Mouse (Mus musculus): ENCODE measurements at regions not wholly inside any gene's neighbourhood (a gene's known extent, or its start where the extent isn't known, plus 50 kb on each side); places are given as distances from the start of the nearest gene placed in this dataset.
"Not testable (repeated sequence)": the region's sequence is repeated elsewhere in the genome, so short reads cannot be mapped to it uniquely, and the experiment has no call there.

- intact Hi-C loops (cut with DNase I): no loop called here
- no peak for DNase-seq (ENCODE audit: low spot score in 2 of 2)
Observed at GRCm38 (mm10) chr13:5345712-5346111, 515.6 kb upstream of the Klf6 start.

- DNase-seq (ENCODE audit: low spot score in 2 of 2): peak; percentile 8 to 9
- intact Hi-C loops (cut with DNase I): no loop called here
Observed at GRCm38 (mm10) chr13:5347503-5348469, 513.5 kb upstream of the Klf6 start.

DNA sequence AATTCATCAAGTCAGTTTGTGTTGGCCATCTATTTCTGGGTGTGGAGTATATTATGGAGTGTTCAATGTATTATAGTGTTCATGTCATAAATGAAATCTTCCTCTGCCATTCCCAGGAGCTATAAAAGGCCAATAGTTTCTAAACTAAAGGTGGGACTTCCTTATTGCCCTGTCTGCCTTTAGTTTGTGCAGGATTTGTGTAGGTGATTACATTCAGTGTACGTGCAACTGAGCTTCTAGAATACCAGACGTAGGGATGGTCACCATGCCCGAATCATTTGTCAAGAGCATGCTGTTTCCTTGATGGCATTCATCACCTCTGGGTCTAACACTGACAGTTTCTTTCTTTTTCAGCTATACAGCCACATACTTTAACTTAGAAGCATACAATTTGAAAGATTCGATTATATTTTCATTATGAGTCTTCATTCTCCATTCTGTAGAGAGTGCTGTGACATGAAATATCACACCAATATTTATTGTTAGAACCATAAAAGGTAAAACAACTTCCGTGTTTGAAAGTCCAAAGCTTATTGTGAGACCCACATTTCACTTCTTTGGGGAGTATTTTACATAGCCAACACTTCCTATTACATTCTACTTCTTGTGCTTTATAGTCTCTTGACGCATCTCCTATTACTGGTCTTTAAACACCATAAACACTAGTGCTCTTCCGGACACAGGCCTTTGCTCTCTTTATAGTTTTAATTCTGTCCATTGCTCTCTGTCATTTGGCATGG lies 494.1 kb upstream of the Klf6 start:
- no peak for DNase-seq (ENCODE audit: low spot score in 2 of 2)
- intact Hi-C loops (cut with DNase I): no loop called here

- intact Hi-C loops (cut with DNase I): no loop called here
- no peak for DNase-seq (ENCODE audit: low spot score in 2 of 2)
Observed at GRCm38 (mm10) chr13:5370007-5370406, 491.3 kb upstream of the Klf6 start.

DNA sequence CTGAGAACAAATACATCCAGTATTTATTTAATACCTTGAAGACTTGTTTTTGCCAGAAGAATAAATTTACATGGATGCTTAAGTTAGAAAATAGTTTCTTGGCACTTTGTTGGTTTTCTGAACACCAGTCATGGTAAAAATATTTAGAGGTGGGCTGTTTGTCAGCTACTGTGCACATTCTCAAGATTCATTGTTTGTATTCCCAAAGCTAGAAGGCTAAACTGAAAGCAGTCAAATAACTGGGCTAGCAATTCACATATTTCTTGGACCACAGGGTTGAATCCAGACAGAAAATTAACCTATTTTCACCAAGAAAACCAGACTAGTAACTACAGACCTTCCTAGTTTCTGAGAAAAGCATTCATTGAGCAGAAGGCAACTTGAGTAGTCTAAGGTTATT lies 488.1 kb upstream of the Klf6 start:
- intact Hi-C loops (cut with DNase I): no loop called here
- DNase-seq (ENCODE audit: low spot score in 2 of 2): no peak

- intact Hi-C loops (cut with DNase I): no loop called here
- DNase-seq (ENCODE audit: low spot score in 2 of 2): no peak
Observed at GRCm38 (mm10) chr13:5408226-5408804, 453.0 kb upstream of the Klf6 start.

DNA sequence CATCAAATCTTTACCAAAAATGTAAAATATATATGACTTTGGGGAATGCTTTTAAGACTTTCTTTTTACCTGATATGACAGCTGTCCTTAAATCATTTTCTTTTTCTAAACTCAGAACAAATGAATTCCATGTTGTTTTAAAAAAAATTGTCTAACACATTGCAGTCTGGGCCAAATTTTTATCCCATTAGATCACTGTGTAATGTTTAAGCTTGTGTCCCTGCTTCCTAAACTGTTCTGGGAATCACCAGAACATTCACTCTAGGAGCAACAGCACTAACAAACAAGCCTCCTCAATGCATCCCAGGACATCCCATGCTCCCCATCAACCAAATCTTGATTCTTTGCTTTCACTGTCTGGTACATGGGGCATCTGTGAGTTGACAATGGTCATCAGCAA lies 449.2 kb upstream of the Klf6 start:
- no peak for DNase-seq (ENCODE audit: low spot score in 2 of 2)
- intact Hi-C loops (cut with DNase I): no loop called here

DNA sequence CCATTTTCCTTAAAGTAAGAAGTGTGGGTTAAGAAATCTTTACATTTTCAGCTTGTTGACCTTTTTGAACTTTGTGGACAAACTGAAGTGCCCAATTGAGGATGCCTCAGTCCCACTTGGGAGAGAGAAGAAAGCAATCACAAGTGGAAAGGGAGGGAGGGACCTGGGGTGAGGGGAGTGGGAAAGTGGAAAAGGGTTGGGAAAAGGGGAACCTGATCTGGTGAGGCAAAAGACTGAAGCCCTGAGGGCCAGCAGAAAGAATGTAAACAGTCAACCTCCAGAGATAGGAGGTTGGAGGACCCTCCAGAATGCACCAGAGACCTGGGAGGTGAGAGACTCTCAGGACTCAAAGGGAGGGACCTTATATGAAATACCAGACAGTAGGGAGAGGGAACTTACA lies 448.3 kb upstream of the Klf6 start:
- intact Hi-C loops (cut with DNase I); DNase-seq (ENCODE audit: low spot score in 2 of 2): not testable (repeated sequence)

GRCm38 (mm10) chr13:5424110-5424509 lies 437.2 kb upstream of the Klf6 start:
- intact Hi-C loops (cut with DNase I): no loop called here
- no peak for DNase-seq (ENCODE audit: low spot score in 2 of 2)

DNA sequence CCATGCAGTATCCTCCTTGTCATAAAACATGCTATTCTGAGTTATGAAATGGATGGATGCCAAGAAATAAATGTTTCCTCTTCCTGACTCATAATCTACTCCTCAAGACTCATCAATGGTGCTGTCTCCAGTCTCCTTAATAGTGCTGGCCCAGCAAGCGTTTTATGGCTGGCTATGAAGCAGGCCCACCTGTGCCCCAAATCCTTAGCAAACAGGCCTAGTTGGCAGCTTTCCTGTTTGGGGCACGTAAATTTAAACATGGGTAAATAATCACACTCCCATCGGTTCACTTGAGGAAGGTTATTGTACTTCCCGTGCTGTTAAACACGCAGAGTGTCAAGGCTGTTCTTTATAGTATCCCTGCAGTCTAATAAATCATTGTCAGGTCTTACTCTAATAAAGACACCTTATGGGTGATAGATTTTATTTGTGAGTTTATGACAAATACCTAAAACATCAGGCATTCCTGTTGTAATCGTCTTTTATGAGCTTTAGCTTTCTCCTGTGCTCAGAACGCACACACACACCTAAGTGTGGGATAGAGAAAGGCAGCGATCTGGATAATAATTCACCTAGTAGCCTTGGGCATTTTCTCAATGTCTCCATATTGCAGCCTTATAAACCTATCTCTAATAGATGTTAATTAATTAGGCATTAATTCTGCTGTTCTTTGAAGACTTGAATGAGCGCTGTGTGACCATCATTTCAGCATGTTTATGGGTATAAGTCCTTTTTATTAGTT lies 435.6 kb upstream of the Klf6 start:
- intact Hi-C loops (cut with DNase I): no loop called here
- no peak for DNase-seq (ENCODE audit: low spot score in 2 of 2)

DNA sequence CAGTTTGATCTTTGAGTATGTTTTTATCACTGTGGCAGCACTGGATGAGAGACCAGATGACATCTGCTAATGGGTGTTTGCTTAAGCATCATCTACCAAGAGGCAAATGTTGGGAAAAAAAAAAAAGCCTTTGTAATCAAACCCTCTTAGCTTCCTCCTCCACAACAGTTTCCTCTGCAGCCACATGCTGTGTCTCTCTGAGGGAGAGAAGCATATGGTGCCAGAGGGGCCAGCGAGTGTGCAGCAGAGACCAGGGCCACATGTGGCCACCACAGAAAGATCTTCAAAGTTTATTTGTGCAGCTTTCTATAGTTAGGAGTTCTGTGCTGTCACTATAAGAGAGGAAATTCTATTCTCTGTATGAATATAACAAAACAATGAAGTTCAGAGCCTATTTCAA lies 427.6 kb upstream of the Klf6 start:
- intact Hi-C loops (cut with DNase I): no loop called here
- DNase-seq (ENCODE audit: low spot score in 2 of 2): peak in 1 of 2 experiments; percentile 13

DNA sequence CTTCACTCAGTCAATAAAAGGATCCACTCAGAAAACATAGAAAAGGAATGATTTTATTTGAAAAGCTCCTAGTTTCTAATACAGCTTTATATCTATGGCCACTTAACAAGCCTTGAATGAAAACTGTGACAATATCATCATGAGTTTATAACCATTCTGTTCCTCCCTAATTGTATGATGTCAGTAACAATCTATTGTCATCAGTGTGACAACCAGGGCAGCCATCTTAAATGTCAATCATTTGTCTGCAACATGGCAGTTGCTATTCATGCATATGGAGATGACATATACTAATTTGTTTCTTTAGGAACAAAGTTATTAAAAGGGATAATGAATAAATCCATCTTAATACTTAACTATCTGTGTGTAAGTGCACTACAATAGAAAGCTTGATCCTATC lies 426.2 kb upstream of the Klf6 start:
- DNase-seq (ENCODE audit: low spot score in 2 of 2): no peak
- intact Hi-C loops (cut with DNase I): no loop called here

DNA sequence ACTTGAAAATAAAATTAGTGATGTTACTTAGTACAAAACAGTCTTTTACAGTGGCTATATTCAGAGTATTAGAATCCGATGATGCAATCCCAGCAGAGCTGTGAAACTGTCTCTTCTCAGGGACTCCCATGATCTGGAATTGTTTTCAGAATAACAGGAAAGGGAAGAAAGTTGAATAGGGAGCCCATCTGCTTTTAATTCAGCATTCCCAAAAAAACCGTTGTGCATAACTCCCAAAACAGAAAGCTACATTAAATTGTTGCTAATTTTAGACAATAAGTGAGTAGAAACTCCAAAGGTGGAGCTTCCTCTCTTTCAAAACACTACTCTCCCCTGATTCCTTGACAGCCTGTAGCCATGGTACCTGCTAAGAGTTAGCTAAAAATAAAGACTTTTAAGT lies 425.1 kb upstream of the Klf6 start:
- intact Hi-C loops (cut with DNase I): no loop called here
- DNase-seq (ENCODE audit: low spot score in 2 of 2): no peak

DNA sequence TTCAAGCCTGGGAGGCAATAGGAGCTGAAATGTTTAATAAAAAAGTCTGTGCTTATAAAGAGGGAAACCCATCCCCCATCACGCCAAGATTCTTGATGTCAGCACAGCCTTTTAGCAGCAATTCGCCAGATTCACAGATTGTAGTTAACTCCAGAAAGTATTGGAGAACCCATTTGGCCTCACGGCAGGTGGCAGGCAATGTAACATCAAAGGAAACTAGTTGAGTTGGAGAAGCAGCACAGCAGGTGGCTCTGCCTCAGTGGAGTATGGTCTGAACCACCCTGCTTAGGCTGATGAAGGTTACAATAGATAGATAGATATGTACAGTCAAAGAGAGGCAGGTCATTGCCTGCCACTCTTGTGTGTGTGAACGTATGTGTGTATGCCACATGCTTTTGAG lies 420.8 kb upstream of the Klf6 start:
- intact Hi-C loops (cut with DNase I): no loop called here
- DNase-seq (ENCODE audit: low spot score in 2 of 2): no peak

- no peak for DNase-seq (ENCODE audit: low spot score in 2 of 2)
- intact Hi-C loops (cut with DNase I): no loop called here
Observed at GRCm38 (mm10) chr13:5444759-5445478, 416.4 kb upstream of the Klf6 start.

DNA sequence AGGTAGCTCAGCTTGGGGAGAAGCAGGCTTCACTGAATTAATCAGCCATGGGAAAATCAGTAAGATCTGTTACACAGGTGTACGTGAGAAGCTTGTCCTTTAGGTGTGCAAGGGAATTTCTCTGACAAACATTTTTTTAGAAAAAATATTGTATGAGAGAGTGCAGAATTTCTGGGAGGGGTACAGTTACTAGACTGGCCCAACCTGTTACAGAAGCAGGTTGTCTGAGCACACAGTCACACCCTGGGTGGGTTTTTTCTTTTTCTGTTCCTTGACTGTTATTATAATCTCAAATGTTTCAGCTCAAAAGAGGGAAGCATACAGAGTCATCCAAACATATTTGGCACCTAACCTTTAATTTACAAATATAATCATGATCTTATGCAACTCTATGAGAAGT lies 412.7 kb upstream of the Klf6 start:
- intact Hi-C loops (cut with DNase I): no loop called here

DNA sequence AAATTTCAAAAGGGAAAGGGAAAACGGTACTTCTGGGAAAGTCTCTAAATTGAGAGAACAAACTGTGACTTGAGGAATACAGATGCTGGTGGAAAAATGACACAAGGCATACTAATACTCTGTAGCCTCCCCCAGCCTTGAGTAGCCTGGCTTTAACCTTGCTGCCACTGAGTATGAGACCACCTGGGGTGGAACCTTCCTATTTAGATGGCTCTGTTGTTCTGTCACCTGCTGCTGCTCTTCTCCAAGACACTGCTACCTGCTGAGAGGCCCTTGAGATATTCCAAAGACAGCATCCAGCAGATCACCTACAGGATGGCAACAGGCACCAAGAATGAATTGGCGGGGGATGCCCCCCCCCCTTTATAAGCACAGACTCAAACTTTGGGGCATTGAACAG lies 380.5 kb upstream of the Klf6 start:
- intact Hi-C loops (cut with DNase I): no loop called here
- DNase-seq (ENCODE audit: low spot score in 2 of 2): no peak

More for the DNA sequence above, 412.7 kb upstream of the Klf6 start:
- DNase-seq (ENCODE audit: low spot score in 2 of 2): no peak

- peak; percentile 15 to 26 for DNase-seq (ENCODE audit: low spot score in 2 of 2)
- intact Hi-C loops (cut with DNase I): no loop called here
Observed at GRCm38 (mm10) chr13:5492266-5492665, 369.0 kb upstream of the Klf6 start.

GRCm38 (mm10) chr13:5497535-5497934 lies 363.7 kb upstream of the Klf6 start:
- intact Hi-C loops (cut with DNase I): no loop called here
- DNase-seq (ENCODE audit: low spot score in 2 of 2): no peak
